In genomic region chr5:31628555-31628954, GRCm38 (mm10) we compare ENCODE assay signal across 20 mouse cellular contexts. TPM values are rescaled to one million over a fixed set of nuclear protein-coding genes. Genes with fewer than 3 reads are reported as not detected.
DNase-seq lines count a peak whose midpoint lies in the region; ATAC-seq and TF ChIP-seq lines count a peak whose summit lies in the region.
"Had no signal": no experiment of that assay in that cellular context is flagged by ENCODE, and none has a peak within 500 bp of the region (broad histone marks: within the 10 kb centered on the region; RNA-seq: fewer than 3 reads in every experiment).

No protein-coding gene starts in this region.

- 86% methylated on average over 8 of the region's 8 CpGs for WGBS in heart, embryonic 10.5 days
- 83% methylated on average over 8 of the region's 8 CpGs for WGBS in heart, embryonic 11.5 days (ENCODE audit: insufficient replicate concordance)
- 86% methylated on average over 8 of the region's 8 CpGs for WGBS in intestine, embryonic 16.5 days
- 95% methylated on average over 8 of the region's 8 CpGs for WGBS in thymus, adult 2 months

- H3K9ac ChIP-seq in heart, embryonic 11.5 days (ENCODE audit: low read depth, low read length) = no peak overlapping the region
- no peak overlapping the region for H3K9ac ChIP-seq in intestine, embryonic 16.5 days (ENCODE audit: low read depth, low read length)
- H3K9ac ChIP-seq: embryonic facial prominence, embryonic 15.5 days; hindbrain, embryonic 13.5 days; intestine, embryonic 15.5 days; limb, embryonic 15.5 days; midbrain, embryonic 15.5 days had no signal

- H3K4me2 ChIP-seq in heart, embryonic 11.5 days = no peak overlapping the region
- no peak overlapping the region for H3K4me2 ChIP-seq in intestine, embryonic 16.5 days (ENCODE audit: low read depth, low read length)
- H3K4me2 ChIP-seq: embryonic facial prominence, embryonic 15.5 days; hindbrain, embryonic 13.5 days; intestine, embryonic 15.5 days; limb, embryonic 15.5 days; midbrain, embryonic 15.5 days had no signal

- no peak for TF ChIP-seq CTCF in thymus, adult 2 months (IDR thresholded peaks at IDR 0.05; ENCODE audit: borderline replicate concordance, control insufficient read depth, extremely low read depth, insufficient read depth, low read length, poor library complexity)

- no peak for ATAC-seq in heart, embryonic 11.5 days (replicated peaks; ENCODE audit: insufficient number of reproducible peaks, low FRiP score, low TSS enrichment)
- ATAC-seq in intestine, embryonic 16.5 days = no peak
- ATAC-seq: forebrain, embryonic 14.5 days; intestine, embryonic 15.5 days; midbrain, embryonic 15.5 days had no signal

- no peak overlapping the region for H3K4me3 ChIP-seq in heart, embryonic 10.5 days
- no peak overlapping the region for H3K4me3 ChIP-seq in heart, embryonic 11.5 days (ENCODE audit: low read depth, low read length)
- H3K4me3 ChIP-seq in intestine, embryonic 16.5 days (ENCODE audit: low read length) = no peak overlapping the region
- no peak overlapping the region for H3K4me3 ChIP-seq in thymus, adult 2 months (ENCODE audit: control insufficient read depth, insufficient read depth, low read length)
- H3K4me3 ChIP-seq: embryonic facial prominence, embryonic 15.5 days; hindbrain, embryonic 13.5 days; intestine, embryonic 15.5 days; limb, embryonic 15.5 days; megakaryocyte, embryonic 14.5 days; midbrain, embryonic 15.5 days had no signal

- peaks cover 36% of the 10 kb centered on the region for H3K4me1 ChIP-seq in heart, embryonic 10.5 days
- H3K4me1 ChIP-seq in heart, embryonic 11.5 days (ENCODE audit: control insufficient read depth, insufficient read depth, low read length) = peaks cover 27% of the 10 kb centered on the region
- peaks cover 4% of the 10 kb centered on the region; the same call in 1 of the 2 replicates for H3K4me1 ChIP-seq in intestine, embryonic 16.5 days (ENCODE audit: control insufficient read depth, insufficient read depth, low read length)
- no peaks in the 10 kb centered on the region for H3K4me1 ChIP-seq in thymus, adult 2 months (replicated peaks; ENCODE audit: control insufficient read depth, insufficient read depth, low read length)
- H3K4me1 ChIP-seq: midbrain, embryonic 15.5 days had no signal

- H3K27ac ChIP-seq in heart, embryonic 10.5 days = peak overlapping the region; percentile 89; the same call in 1 of the 2 replicates
- no peak overlapping the region for H3K27ac ChIP-seq in heart, embryonic 11.5 days (ENCODE audit: low read depth, low read length)
- no peak overlapping the region; the same call in 1 of the 2 replicates for H3K27ac ChIP-seq in intestine, embryonic 16.5 days (ENCODE audit: low read length)
- no peak overlapping the region for H3K27ac ChIP-seq in thymus, adult 2 months (ENCODE audit: control insufficient read depth, insufficient read depth, low read length)
- H3K27ac ChIP-seq: hindbrain, embryonic 13.5 days; intestine, embryonic 15.5 days; midbrain, embryonic 15.5 days had no signal

- no peak for TF ChIP-seq POLR2A in thymus, adult 2 months (IDR thresholded peaks at IDR 0.05; ENCODE audit: control insufficient read depth, extremely low read depth, insufficient read depth, low read length, poor library complexity)

- H3K9me3 ChIP-seq in heart, embryonic 10.5 days = no peaks in the 10 kb centered on the region
- H3K9me3 ChIP-seq in heart, embryonic 11.5 days (replicated peaks; ENCODE audit: control insufficient read depth, low read length) = no peaks in the 10 kb centered on the region
- H3K9me3 ChIP-seq in intestine, embryonic 16.5 days (ENCODE audit: control insufficient read depth, low read length) = no peaks in the 10 kb centered on the region
- H3K9me3 ChIP-seq: embryonic facial prominence, embryonic 15.5 days; hindbrain, embryonic 13.5 days; intestine, embryonic 15.5 days; limb, embryonic 15.5 days; megakaryocyte, embryonic 14.5 days; midbrain, embryonic 15.5 days had no signal

- no peaks in the 10 kb centered on the region for H3K27me3 ChIP-seq in heart, embryonic 10.5 days (ENCODE audit: insufficient read depth, poor library complexity, severe bottlenecking)
- no peaks in the 10 kb centered on the region for H3K27me3 ChIP-seq in heart, embryonic 11.5 days (ENCODE audit: control insufficient read depth, insufficient read depth, low read length)
- no peaks in the 10 kb centered on the region for H3K27me3 ChIP-seq in intestine, embryonic 16.5 days (replicated peaks; ENCODE audit: control insufficient read depth, insufficient read depth, low read length)
- H3K27me3 ChIP-seq in thymus, adult 2 months (ENCODE audit: control insufficient read depth, insufficient read depth, low read length) = no peaks in the 10 kb centered on the region
- H3K27me3 ChIP-seq: CH12.LX; embryonic facial prominence, embryonic 15.5 days; hindbrain, embryonic 13.5 days; intestine, embryonic 15.5 days; limb, embryonic 15.5 days; megakaryocyte, embryonic 14.5 days; midbrain, embryonic 15.5 days had no signal

- H3K36me3 ChIP-seq in heart, embryonic 10.5 days = peaks cover 5% of the 10 kb centered on the region; the same call in 1 of the 2 replicates
- H3K36me3 ChIP-seq in heart, embryonic 11.5 days (ENCODE audit: control insufficient read depth, insufficient read depth, low read length) = no peaks in the 10 kb centered on the region; the same call in 1 of the 2 replicates
- no peaks in the 10 kb centered on the region for H3K36me3 ChIP-seq in intestine, embryonic 16.5 days (ENCODE audit: control insufficient read depth, insufficient read depth, low read length)
- no peaks in the 10 kb centered on the region for H3K36me3 ChIP-seq in thymus, adult 2 months (ENCODE audit: control insufficient read depth, insufficient read depth, low read length)
- H3K36me3 ChIP-seq: embryonic facial prominence, embryonic 15.5 days; hindbrain, embryonic 13.5 days; intestine, embryonic 15.5 days; limb, embryonic 15.5 days; midbrain, embryonic 15.5 days had no signal

- no peak for DNase-seq in heart, embryonic 10.5 days (ENCODE audit: low spot score)
- DNase-seq in 3134 (ENCODE audit: extremely low read depth, insufficient read length, low spot score) (peak; percentile 32), 416B (ENCODE audit: low read depth) (peak; percentile 34)
- DNase-seq in adrenal gland, postnatal 25 days = peak; percentile 20
- no peak for DNase-seq in thymus, adult 2 months
- DNase-seq in embryo, embryonic 10 days (ENCODE audit: low spot score) = no peak
- DNase-seq: cerebellum, adult 2 months; kidney, postnatal 36 days; lung, postnatal 14 days; right cerebral cortex, adult 18-20 months had no signal

RNA-seq across cellular contexts. Expression of gene Mrpl33, which starts 31.8 kb away (rescaled TPM):
- polyA plus RNA-seq in heart, embryonic 10.5 days (2016; fragmentation: Nextera tagmentation; extraction: Ambion mirVana) = 294 and 320 TPM in 2 replicates
- 323 and 328 TPM in 2 replicates for polyA plus RNA-seq in heart, embryonic 11.5 days (2014; fragmentation: Nextera tagmentation; extraction: Ambion mirVana)
- 408 and 439 TPM in 2 replicates for total RNA-seq in adrenal gland, postnatal 25 days (2021)
- 277 and 288 TPM in 2 replicates for polyA plus RNA-seq in intestine, embryonic 16.5 days (2015; fragmentation: Nextera tagmentation; extraction: Ambion mirVana)
- 23.1 and 27.6 TPM in 2 replicates for polyA plus RNA-seq in thymus, adult 2 months (2012; rRNA removed)

Comparison
In these comparisons a context has a peak if more than half of its experiments do, and no peak if none do; other contexts are left out.
1. DNase-seq: peak in 3134 (single experiment), 416B (single experiment) and adrenal gland, postnatal 25 days (single experiment); none in heart, embryonic 10.5 days (single experiment), thymus, adult 2 months (single experiment) and embryo, embryonic 10 days (single experiment).